Mouse (Mus musculus) forebrain, postnatal 0 days (tissue): ENCODE data around the gene Wnt5b. TPM values are rescaled to one million over a fixed set of nuclear protein-coding genes. Genes with fewer than 3 reads are reported as not detected.

Experiments used
- ATAC-seq: fragments of 200-750 bp; cut with Nextera tagmentation; 2 replicates; pipeline ENCODE4 v1.8.0; 2017; ENCODE audit warnings: mild to moderate bottlenecking, moderate library complexity
- DNase-seq: peaks from one replicate; pipeline ENCODE4 v3.0.0-alpha.2; 2015
- H3K27ac ChIP-seq: fragments of 300-500 bp; sonication (generic); 2 replicates; pipeline ENCODE4 v1.5.1; 2014; ENCODE audit warnings: low read depth, mild to moderate bottlenecking, antibody characterized with exemption, low read length, moderate library complexity, mixed read lengths
- H3K27me3 ChIP-seq: fragments of 300-500 bp; sonication (generic); 2 replicates; pipeline ENCODE4 v1.6.1; 2014; ENCODE audit warnings: mild to moderate bottlenecking, low read length, mixed read lengths; ENCODE audit not compliant: insufficient read depth
- H3K36me3 ChIP-seq: fragments of 300-500 bp; sonication (generic); 2 replicates; pipeline ENCODE4 v1.6.1; 2014; ENCODE audit warnings: mild to moderate bottlenecking, moderate library complexity; ENCODE audit not compliant: insufficient read depth
- H3K4me1 ChIP-seq: fragments of 300-500 bp; sonication (generic); 2 replicates; pipeline ENCODE4 v1.6.1; 2014; ENCODE audit warnings: antibody characterized with exemption; ENCODE audit not compliant: insufficient read depth
- H3K4me2 ChIP-seq: fragments of 300-500 bp; sonication (generic); 2 replicates; pipeline ENCODE4 v1.6.1; 2014; ENCODE audit warnings: low read depth, mild to moderate bottlenecking, moderate library complexity
- H3K4me3 ChIP-seq: fragments of 300-500 bp; sonication (generic); 2 replicates; pipeline ENCODE4 v1.5.1; 2014; ENCODE audit warnings: low read depth, low read length, mixed read lengths
- H3K9ac ChIP-seq: fragments of 300-500 bp; sonication (generic); 2 replicates; pipeline ENCODE4 v1.6.1; 2014; ENCODE audit warnings: mild to moderate bottlenecking
- H3K9me3 ChIP-seq: fragments of 300-500 bp; sonication (generic); 2 replicates; pipeline ENCODE4 v1.6.1; 2016; ENCODE audit warnings: low read length
- CTCF ChIP-seq: sonication (generic); IDR thresholded peaks from 2 replicates; pipeline ENCODE4 v1.5.1; 2016; ENCODE audit warnings: antibody characterized with exemption, control low read depth, low read depth
- WGBS: fragments of 180-500 bp; shearing (Covaris S2); extraction: QIAGEN DNeasy Blood & Tissue Kit; methylation state at CpG from one replicate; pipeline ENCODE4 v1.1.7; 2014; 5-methylcytosine and 5-hydroxymethylcytosine counted together
- polyA plus RNA-seq: library from polyadenylated mRNA; unstranded; fragments of >200 nt; fragmentation: Nextera tagmentation; extraction: Ambion mirVana; gene quantifications from 2 replicates; pipeline ENCODE4 v1.2.1, GENCODE M21; 2015
- total RNA-seq: library from RNA; depleted of rRNA; stranded (reverse); fragments of >200 nt; gene quantifications from 2 replicates; pipeline ENCODE4 v1.2.3, GENCODE M21; 2014; rRNA removed

Gene Wnt5b
- total RNA-seq (3.1 and 4.4 TPM in 2 replicates), polyA plus RNA-seq (2.2 and 2.5 TPM in 2 replicates)

DNA sequence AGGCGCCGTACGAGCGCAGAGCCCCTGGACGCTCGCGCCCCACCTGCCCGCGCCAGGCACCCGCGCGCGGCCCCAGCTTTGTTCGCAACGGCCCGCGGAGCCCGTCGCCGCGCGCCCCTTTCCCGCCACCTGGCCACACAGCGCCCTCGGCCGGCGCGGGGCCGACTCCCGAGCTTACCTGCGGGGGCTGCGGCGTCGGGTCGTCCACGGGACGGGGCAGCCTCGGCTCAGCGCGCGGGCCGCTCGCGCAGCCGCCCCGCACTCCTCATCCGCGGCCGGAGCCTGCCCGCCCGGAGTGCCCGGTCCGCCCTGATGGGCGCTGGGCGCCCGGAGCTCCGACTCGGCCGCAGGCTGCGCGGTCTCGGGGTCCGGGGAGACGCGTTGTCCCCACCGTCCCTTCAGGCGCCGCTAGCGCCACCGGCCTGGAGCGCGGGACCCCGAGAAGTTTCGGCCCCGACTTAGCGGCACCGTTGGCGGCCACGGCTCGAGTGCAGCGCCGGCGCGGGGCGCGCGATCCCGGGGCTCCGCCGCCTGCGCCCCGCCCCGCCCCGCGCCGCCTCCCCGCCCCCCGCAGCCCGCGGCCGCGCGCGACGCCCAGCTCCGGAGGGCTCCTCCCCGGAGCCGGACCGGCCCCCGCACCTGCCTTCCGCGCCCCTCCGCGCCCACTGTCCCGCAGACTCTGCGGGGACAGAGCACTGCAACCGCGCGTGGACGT, at the start of gene Wnt5b:
TSS of gene Wnt5b (minus strand) at position 545 of the 715 bp plus-strand sequence.
- Histone ChIP-seq H3K9ac (peak within 1 kb of the TSS; percentile 57), H3K27ac (no peak within 1 kb of the TSS), H3K27me3 (0 out of 2 replicates have a peak, but pooled peaks cover 3% of the 10 kb centered on the region), H3K4me2 (peak within 1 kb of the TSS; percentile 93), H3K4me1 (no peaks in the 10 kb centered on the region), H3K36me3 (no peaks in the 10 kb centered on the region), H3K9me3 (no peaks in the 10 kb centered on the region), H3K4me3 (peak within 1 kb of the TSS; percentile 67)
- TF ChIP-seq CTCF, result no peak
- WGBS, result 5% methylated on average over 90 of the region's 120 CpGs
- DNase-seq (no peak), ATAC-seq (peak; percentile 80)

- no peak for TF ChIP-seq CTCF
- 73% methylated on average over 2 of the region's 2 CpGs for WGBS
These were observed 46.7 kb upstream of the Wnt5b start for GRCm38 (mm10) chr6:119590872-119591271.

GRCm38 (mm10) chr6:119587897-119588296, 43.8 kb upstream of the Wnt5b start:
- H3K36me3 ChIP-seq, result no peaks in the 10 kb centered on the region
- H3K9ac ChIP-seq, result no peak overlapping the region
- H3K4me2 ChIP-seq, result no peak overlapping the region
- 79% methylated on average over 2 of the region's 2 CpGs for WGBS
- ATAC-seq (no peak), DNase-seq (no peak)
- no peaks in the 10 kb centered on the region for H3K27me3 ChIP-seq
- no peak for TF ChIP-seq CTCF
- no peaks in the 10 kb centered on the region for H3K9me3 ChIP-seq
- 0 out of 2 replicates have a peak, but pooled peaks cover 5% of the 10 kb centered on the region for H3K4me1 ChIP-seq
- no peak overlapping the region for H3K27ac ChIP-seq
- H3K4me3 ChIP-seq, result no peak overlapping the region

More at GRCm38 (mm10) chr6:119590872-119591271, 46.7 kb upstream of the Wnt5b start:
- ATAC-seq (peak; percentile 34; the same call in 1 of the 2 replicates), DNase-seq (no peak)
- Histone ChIP-seq H3K4me2 (no peak overlapping the region), H3K4me3 (no peak overlapping the region), H3K36me3 (0 out of 2 replicates have a peak, but pooled peaks cover 4% of the 10 kb centered on the region), H3K27me3 (no peaks in the 10 kb centered on the region), H3K4me1 (no peaks in the 10 kb centered on the region), H3K9me3 (no peaks in the 10 kb centered on the region), H3K27ac (peak overlapping the region; percentile 41; the same call in 1 of the 2 replicates), H3K9ac (no peak overlapping the region)

GRCm38 (mm10) chr6:119587454-119587853, 43.3 kb upstream of the Wnt5b start:
- DNase-seq, result no peak
- ATAC-seq, result no peak
- TF ChIP-seq CTCF, result no peak

GRCm38 (mm10) chr6:119585652-119586375, 41.7 kb upstream of the Wnt5b start:
- peak; percentile 45 for DNase-seq
- ATAC-seq, result peak; percentile 71; the same call in 1 of the 2 replicates
- no peak for TF ChIP-seq CTCF
- no peaks in the 10 kb centered on the region for H3K27me3 ChIP-seq
- 0 out of 2 replicates have a peak overlapping the region, but pooled peaks have one; percentile 24 for H3K27ac ChIP-seq
- H3K9me3 ChIP-seq, result no peaks in the 10 kb centered on the region
- no peak overlapping the region for H3K4me2 ChIP-seq
- no peak overlapping the region for H3K4me3 ChIP-seq
- no peak overlapping the region for H3K9ac ChIP-seq
- 51% methylated on average over 5 of the region's 5 CpGs for WGBS
- H3K4me1 ChIP-seq, result 0 out of 2 replicates have a peak, but pooled peaks cover 5% of the 10 kb centered on the region
- no peaks in the 10 kb centered on the region for H3K36me3 ChIP-seq

More at GRCm38 (mm10) chr6:119587454-119587853, 43.3 kb upstream of the Wnt5b start:
- Histone ChIP-seq H3K36me3 (no peaks in the 10 kb centered on the region), H3K27me3 (no peaks in the 10 kb centered on the region), H3K27ac (no peak overlapping the region), H3K9me3 (no peaks in the 10 kb centered on the region), H3K4me2 (no peak overlapping the region), H3K9ac (no peak overlapping the region), H3K4me3 (no peak overlapping the region), H3K4me1 (0 out of 2 replicates have a peak, but pooled peaks cover 5% of the 10 kb centered on the region)

GRCm38 (mm10) chr6:119584061-119584460, 39.9 kb upstream of the Wnt5b start:
- H3K4me3 ChIP-seq, result no peak overlapping the region
- ATAC-seq (no peak), DNase-seq (no peak)
- H3K36me3 ChIP-seq, result no peaks in the 10 kb centered on the region
- no peak overlapping the region for H3K4me2 ChIP-seq
- WGBS, result 73% methylated on average over 1 of the region's 1 CpGs
- H3K9ac ChIP-seq, result no peak overlapping the region
- H3K9me3 ChIP-seq, result no peaks in the 10 kb centered on the region
- 0 out of 2 replicates have a peak, but pooled peaks cover 5% of the 10 kb centered on the region for H3K4me1 ChIP-seq
- no peaks in the 10 kb centered on the region for H3K27me3 ChIP-seq
- no peak overlapping the region for H3K27ac ChIP-seq
- no peak for TF ChIP-seq CTCF
